Mouse (Mus musculus): Measurements from ENCODE around the gene Desi1.

DNA sequence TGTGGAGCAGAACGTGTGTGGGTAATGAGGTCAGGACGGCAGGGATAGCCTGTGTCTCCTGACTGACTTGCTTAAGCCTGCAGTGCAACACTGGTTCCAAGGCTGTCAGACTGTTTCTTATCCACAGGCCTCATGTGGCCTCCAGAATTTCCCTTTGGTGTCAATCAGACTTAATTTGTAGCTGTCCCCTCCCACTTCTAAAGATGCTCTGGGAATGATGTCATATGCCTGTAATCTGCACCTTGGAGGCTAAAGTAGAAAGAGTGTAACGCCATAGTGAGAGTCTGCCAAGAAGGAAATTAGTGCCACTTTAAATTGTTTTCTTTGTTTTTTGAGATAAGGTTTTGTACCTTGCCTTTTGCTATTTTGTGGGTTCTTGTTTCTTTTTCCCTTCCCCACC lies 14.4 kb downstream of the Desi1 start:
- TF ChIP-seq CTCF (IDR thresholded peaks at IDR 0.05; ENCODE audit: borderline replicate concordance, control insufficient read depth, extremely low read depth, insufficient read depth, low read length, poor library complexity) (no peak), POLR2A (IDR thresholded peaks at IDR 0.05; ENCODE audit: control insufficient read depth, extremely low read depth, insufficient read depth, low read length, poor library complexity) (no peak)

Measured in thymus, adult 2 months (tissue).